Mouse (Mus musculus) embryo, embryonic 11 days (tissue): Measurements from ENCODE around the gene Gm20916.
"Not testable (repeated sequence)": the region's sequence is repeated elsewhere in the genome, so short reads cannot be mapped to it uniquely, and the experiment has no call there.

Experiments
- DNase-seq: peaks from one replicate; pipeline ENCODE4 v3.0.0-alpha.2; 2015

Gene Gm20916

GRCm38 (mm10) chrY:79319265-79319664, at the start of gene Gm20916:
Gene Gm20916 (plus strand): TSS chrY:79319565.
- DNase-seq = not testable (repeated sequence)
